In genomic region chr1:78656472-78656871, GRCm38 (mm10) we compare ENCODE assay signal across 8 mouse cellular contexts. TPM values are rescaled to one million over a fixed set of nuclear protein-coding genes. Genes with fewer than 3 reads are reported as not detected.
DNase-seq lines count a peak whose midpoint lies in the region; ATAC-seq lines count a peak whose summit lies in the region.

No protein-coding gene starts in this region.

- 0 out of 2 replicates have a peak overlapping the region, but pooled peaks have one; percentile 36 for H3K27ac ChIP-seq in forebrain, embryonic 12.5 days
- H3K27ac ChIP-seq in forebrain, embryonic 15.5 days (replicated peaks): no peak overlapping the region
- H3K27ac ChIP-seq in limb, embryonic 13.5 days: peak overlapping the region; percentile 96; the same call in 1 of the 2 replicates

- no peak for ATAC-seq in forebrain, embryonic 12.5 days (ENCODE audit: low FRiP score)
- no peak for ATAC-seq in forebrain, embryonic 15.5 days (replicated peaks)
- ATAC-seq in limb, embryonic 13.5 days (ENCODE audit: low FRiP score, low read depth): no peak

- peaks cover 33% of the 10 kb centered on the region for H3K4me1 ChIP-seq in forebrain, embryonic 12.5 days
- H3K4me1 ChIP-seq in forebrain, embryonic 15.5 days: peaks cover 35% of the 10 kb centered on the region
- peaks cover 48% of the 10 kb centered on the region for H3K4me1 ChIP-seq in limb, embryonic 13.5 days

- no peak overlapping the region for H3K4me2 ChIP-seq in forebrain, embryonic 12.5 days
- no peak overlapping the region for H3K4me2 ChIP-seq in forebrain, embryonic 15.5 days (replicated peaks)
- H3K4me2 ChIP-seq in limb, embryonic 13.5 days (replicated peaks): 0 out of 2 replicates have a peak overlapping the region, but pooled peaks have one; percentile 11

- intact Hi-C loops in heart, postnatal 10 days (cut with DNase I): loop anchor here (2.0 kb wide), 1 partner anchor 120 kb away; no protein-coding TSS in a partner anchor

- DNase-seq in adrenal gland, postnatal 10 days: peak; percentile 76
- peak; percentile 46 to 57 for DNase-seq in heart, postnatal 10 days
- DNase-seq in testis, postnatal 10 days (ENCODE audit: low spot score): peak; percentile 54
- DNase-seq in thymus, adult 18-20 months: no peak
- no peak for DNase-seq in c-Kit-positive CD71-positive TER-119-positive erythroid progenitor cells, embryonic 14.5 days (ENCODE audit: low spot score)

- H3K4me3 ChIP-seq in forebrain, embryonic 12.5 days (replicated peaks): no peak overlapping the region
- H3K4me3 ChIP-seq in forebrain, embryonic 15.5 days: no peak overlapping the region
- no peak overlapping the region for H3K4me3 ChIP-seq in limb, embryonic 13.5 days

- H3K27me3 ChIP-seq in forebrain, embryonic 12.5 days: no peaks in the 10 kb centered on the region
- no peaks in the 10 kb centered on the region for H3K27me3 ChIP-seq in forebrain, embryonic 15.5 days
- H3K27me3 ChIP-seq in limb, embryonic 13.5 days: no peaks in the 10 kb centered on the region

- H3K36me3 ChIP-seq in forebrain, embryonic 12.5 days (replicated peaks): no peaks in the 10 kb centered on the region
- H3K36me3 ChIP-seq in forebrain, embryonic 15.5 days: no peaks in the 10 kb centered on the region
- no peaks in the 10 kb centered on the region for H3K36me3 ChIP-seq in limb, embryonic 13.5 days

- WGBS in forebrain, embryonic 12.5 days: 11% methylated on average over 2 of the region's 2 CpGs
- whole genome bisulfite sequencing in forebrain, embryonic 15.5 days: 18% methylated on average over 2 of the region's 2 CpGs
- WGBS in limb, embryonic 13.5 days: 3% methylated on average over 2 of the region's 2 CpGs

- no peak overlapping the region for H3K9ac ChIP-seq in forebrain, embryonic 12.5 days
- no peak overlapping the region for H3K9ac ChIP-seq in forebrain, embryonic 15.5 days (replicated peaks)
- no peak overlapping the region for H3K9ac ChIP-seq in limb, embryonic 13.5 days

- H3K9me3 ChIP-seq in forebrain, embryonic 12.5 days: no peaks in the 10 kb centered on the region
- H3K9me3 ChIP-seq in forebrain, embryonic 15.5 days: no peaks in the 10 kb centered on the region
- H3K9me3 ChIP-seq in limb, embryonic 13.5 days: no peaks in the 10 kb centered on the region

RNA-seq across cellular contexts. Expression of gene Acsl3, which starts 1.2 kb away (rescaled TPM):
- polyA plus RNA-seq in forebrain, embryonic 12.5 days (2016; fragmentation: Nextera tagmentation; extraction: Ambion mirVana): 91.8 and 92.5 TPM in 2 replicates
- 74.3 and 77.0 TPM in 2 replicates for polyA plus RNA-seq in forebrain, embryonic 15.5 days (2015; fragmentation: Nextera tagmentation; extraction: Ambion mirVana)
- total RNA-seq in adrenal gland, postnatal 10 days (2021): 10 to 100 TPM; 14.7 to 19.8 TPM
- total RNA-seq in heart, postnatal 10 days (2021): 10 to 100 TPM; 11.3 to 14.4 TPM
- 76.8 and 83.2 TPM in 2 replicates for polyA plus RNA-seq in limb, embryonic 13.5 days (2015; fragmentation: Nextera tagmentation; extraction: Ambion mirVana)

RNA-seq across cellular contexts. Expression of gene Utp14b, which starts 1.4 kb away (rescaled TPM):
- polyA plus RNA-seq in forebrain, embryonic 12.5 days (2016; fragmentation: Nextera tagmentation; extraction: Ambion mirVana): 3.5 and 4.2 TPM in 2 replicates
- polyA plus RNA-seq in forebrain, embryonic 15.5 days (2015; fragmentation: Nextera tagmentation; extraction: Ambion mirVana): 1.8 and 2.5 TPM in 2 replicates
- total RNA-seq in adrenal gland, postnatal 10 days (2021): 1 to 10 TPM; 3.7 to 4.4 TPM
- 1 to 10 TPM; 2.8 to 3.1 TPM for total RNA-seq in heart, postnatal 10 days (2021)
- 4.3 and 4.4 TPM in 2 replicates for polyA plus RNA-seq in limb, embryonic 13.5 days (2015; fragmentation: Nextera tagmentation; extraction: Ambion mirVana)

Comparison
In these comparisons a context has a peak if more than half of its experiments do, and no peak if none do; other contexts are left out.
1. DNase-seq: peak in adrenal gland, postnatal 10 days (single experiment), heart, postnatal 10 days (2 of 2) and testis, postnatal 10 days (single experiment); none in thymus, adult 18-20 months (0 of 2) and c-Kit-positive CD71-positive TER-119-positive erythroid progenitor cells, embryonic 14.5 days (single experiment).